Mouse (Mus musculus) adrenal gland, adult 18-20 months (tissue): ENCODE measurements around the gene Dnm3. TPM values are rescaled to one million over a fixed set of nuclear protein-coding genes. Genes with fewer than 3 reads are reported as not detected.

ENCODE experiments used
- DNase-seq, 2 experiments: peaks; one replicate each; pipeline ENCODE4 v3.0.0; 2021 to 2022; ENCODE audit warnings: low spot score in 2 of 2
- total RNA-seq, 2 experiments: library from RNA; stranded (reverse); gene quantifications; 1 replicate in 1 of 2; 2 replicates in 1 of 2; pipeline ENCODE4 v1.2.3; 2021

Dnm3 gene
- total RNA-seq, 2 experiments from 2014 or later = 8.6 to 15.4 TPM

GRCm38 (mm10) chr1:162126856-162127792 is 350.7 kb downstream of the Dnm3 start:
- no peak for DNase-seq

DNA sequence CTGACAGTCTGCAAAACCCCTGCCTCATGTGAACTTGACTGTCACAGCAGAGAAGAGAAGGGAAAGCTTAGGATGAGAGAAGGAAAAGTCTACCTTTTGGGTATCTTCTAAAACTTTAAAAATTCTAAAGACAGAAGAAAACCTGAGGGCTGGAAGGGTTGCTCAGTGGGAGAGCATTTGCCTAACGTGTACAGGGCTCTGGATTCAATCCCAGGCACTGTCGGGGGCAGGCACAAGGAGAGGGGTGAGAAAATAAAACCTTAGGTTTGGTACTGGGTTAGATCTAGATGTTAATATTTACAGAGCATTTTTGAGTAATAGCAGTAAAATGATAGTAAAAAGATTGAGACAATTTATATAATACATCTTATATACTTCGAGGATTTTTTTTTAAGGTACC is 353.4 kb downstream of the Dnm3 start:
- DNase-seq = no peak

DNA sequence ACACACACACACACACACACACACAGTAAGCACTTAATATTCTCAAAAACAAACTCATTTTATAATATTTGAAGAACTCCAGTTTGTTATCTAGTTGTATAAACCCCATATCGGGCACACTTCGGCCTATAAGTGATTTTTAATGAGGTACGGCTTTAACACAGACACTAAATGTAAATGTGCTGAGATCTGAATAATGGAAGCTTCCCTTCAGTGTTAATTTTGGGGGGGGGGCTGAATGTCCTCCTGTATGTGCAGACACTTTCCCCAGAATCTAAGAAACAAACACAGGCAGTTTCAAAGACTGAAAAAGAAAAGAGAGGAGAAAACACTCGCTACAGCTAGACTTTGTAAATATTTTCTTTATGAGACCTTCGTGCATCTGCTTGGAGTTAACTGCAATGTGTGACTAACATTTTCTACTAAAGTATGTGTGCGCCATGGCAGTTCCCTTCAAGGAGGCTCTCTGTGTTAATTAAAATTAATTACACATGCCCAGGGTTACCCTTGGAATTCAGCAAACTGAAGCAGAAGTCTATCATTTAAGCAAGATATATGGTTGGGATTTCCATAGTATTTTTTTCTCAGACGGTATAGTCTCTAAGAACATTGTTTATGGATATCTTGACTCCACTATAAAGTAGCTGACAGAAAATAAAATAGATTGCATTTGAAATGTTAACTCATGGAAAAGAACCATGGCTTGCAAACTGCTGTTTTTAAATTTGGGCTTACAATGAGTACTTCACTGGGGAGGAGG is 356.2 kb downstream of the Dnm3 start:
- DNase-seq = no peak

GRCm38 (mm10) chr1:162109437-162109813 is 368.4 kb downstream of the Dnm3 start:
- no peak for DNase-seq

DNA sequence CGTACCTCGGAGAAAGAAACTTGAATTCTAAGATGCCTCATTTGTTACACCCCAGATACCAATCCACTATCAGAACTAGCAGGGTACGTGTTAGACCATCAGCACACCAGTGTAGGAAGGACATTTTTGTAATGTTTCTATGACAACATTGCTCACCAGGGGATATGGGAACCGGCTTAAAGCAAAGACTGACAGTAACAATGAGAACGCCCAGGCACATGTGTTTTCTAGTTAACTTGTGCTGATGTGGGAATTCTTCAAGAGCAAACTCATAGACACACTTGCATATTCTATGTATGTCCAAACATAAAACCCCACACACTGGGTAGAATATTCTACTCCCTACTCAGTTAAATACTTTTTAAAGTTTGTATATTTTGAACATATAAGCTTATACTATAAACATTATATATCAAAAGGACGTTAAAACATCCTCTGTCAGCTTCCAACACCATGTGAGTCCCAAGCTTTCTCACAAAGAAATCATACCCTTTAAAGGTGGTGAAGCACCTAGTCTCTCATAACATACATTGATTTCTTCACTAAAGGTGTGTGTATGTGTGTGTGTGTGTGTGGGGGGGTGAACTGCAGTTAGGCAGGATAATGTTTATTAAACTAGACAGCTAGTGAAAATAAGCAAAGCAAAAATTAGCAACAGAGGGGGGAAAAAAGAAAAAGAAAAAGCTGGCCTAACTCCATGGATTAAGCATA is 369.0 kb downstream of the Dnm3 start:
- no peak for DNase-seq

GRCm38 (mm10) chr1:162108181-162108671 is 369.6 kb downstream of the Dnm3 start:
- DNase-seq = no peak

- no peak for DNase-seq
Measured at GRCm38 (mm10) chr1:162107011-162107606, 370.7 kb downstream of the Dnm3 start.

- DNase-seq = no peak
Measured at GRCm38 (mm10) chr1:162100961-162101830, 376.6 kb downstream of the Dnm3 start.

DNA sequence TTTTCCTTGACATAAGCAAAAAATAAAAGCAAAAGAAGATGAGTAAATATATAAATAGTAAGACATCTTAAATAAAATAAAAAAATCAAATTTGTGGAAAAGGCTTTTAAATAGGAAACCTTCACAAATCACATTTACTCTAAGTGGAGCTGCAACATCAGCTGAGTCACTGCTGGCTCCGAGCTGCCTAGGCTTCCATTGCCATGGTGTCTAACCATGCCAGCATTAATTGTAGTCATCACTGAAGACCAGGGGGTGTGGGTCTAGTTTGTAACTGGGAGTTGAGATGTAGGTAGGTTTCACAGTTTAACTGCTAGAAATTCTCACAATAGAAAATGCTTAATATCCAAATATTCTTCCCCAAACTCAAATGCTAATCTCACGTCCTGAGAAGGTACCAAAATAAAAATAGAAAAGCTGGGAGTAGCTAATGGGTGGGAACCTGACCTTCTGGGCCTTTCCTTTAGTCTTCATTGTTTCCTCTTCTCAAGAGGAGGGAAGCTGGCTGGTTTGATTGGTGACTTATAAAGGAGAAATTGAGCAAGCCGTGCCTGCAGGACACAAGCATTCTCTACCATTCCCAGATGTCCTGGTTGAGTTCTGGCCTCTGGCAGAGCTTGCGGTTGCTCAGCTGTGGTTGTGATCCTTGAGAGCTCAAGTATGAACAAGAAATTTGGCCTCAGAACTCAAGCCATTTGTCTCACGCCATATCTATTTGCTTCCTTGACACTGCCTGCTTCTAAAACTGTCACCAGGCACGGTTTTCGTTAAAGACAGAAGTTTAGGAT is 377.6 kb downstream of the Dnm3 start:
- no peak for DNase-seq

GRCm38 (mm10) chr1:162099203-162099602 is 378.6 kb downstream of the Dnm3 start:
- no peak for DNase-seq

DNA sequence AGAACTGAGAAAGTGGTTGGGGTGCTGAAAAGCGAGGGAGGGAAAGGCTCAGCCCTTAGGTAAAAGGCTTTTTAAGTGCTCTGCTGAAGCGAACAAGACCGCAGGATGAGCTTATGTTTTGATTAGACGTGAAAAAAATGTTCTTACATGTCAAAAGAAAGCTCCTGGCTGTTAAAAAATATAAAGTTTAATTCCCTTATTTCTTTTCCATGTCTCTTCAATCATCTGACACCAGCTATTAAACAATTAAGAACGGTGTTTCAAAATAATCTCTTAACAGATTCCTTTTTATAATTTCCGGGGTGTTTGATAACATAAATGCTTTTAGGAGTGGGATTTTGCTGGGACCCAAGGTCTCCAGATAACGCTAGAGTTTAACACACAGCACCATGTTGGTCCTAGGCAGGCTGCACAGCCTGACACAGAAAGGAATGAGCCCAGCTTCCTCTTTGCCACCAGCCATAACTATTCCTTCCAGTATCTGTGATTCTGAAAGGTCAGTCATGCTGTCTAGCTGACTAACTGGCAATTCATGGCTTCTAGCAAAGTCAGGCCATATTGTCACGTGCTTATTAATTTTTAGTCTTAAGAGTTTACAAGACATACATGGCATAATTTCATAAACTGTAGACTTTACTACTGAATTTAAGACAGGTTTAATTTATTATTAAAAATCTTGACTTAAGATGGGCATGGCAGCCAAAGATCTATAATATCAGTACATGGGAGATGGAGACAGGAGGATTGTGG is 383.1 kb downstream of the Dnm3 start:
- DNase-seq = no peak

DNA sequence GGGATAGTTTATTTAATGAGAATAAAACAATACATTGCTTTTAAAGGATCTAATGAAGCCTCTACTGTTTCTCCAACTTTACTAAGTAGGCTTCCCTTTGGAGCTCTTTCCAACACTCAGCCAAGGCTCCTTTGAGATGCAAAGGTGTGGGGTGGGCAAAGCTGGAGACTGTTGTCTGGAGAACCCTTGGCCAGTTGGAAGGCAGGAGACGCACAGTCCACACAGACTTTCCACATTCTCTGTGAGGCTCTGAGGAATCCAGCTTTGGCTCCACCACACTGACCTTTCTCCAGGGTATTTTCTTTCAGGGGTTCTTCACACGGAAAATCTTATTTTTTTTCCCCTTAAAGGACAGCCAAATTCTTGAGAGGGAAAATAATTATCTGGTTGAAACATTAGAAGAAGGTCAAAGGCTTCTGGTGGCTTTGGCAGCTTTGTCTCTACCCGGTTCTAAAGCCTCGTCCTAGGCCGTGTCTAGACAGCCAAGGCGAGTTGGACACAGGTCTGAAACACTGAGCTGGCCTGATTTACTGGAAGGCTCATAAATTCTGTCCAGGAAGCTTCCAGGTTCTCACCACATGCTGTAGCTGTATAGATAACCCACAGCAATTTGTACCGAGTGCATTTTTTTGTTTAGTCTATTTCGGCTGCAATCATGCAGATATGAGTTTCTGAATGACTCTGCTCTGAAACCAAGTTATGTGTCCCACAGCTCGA is 383.9 kb downstream of the Dnm3 start:
- DNase-seq = no peak

- no peak for DNase-seq
Measured at GRCm38 (mm10) chr1:162092899-162093659, 384.8 kb downstream of the Dnm3 start.

GRCm38 (mm10) chr1:162092401-162092800 is 385.4 kb downstream of the Dnm3 start:
- no peak for DNase-seq

GRCm38 (mm10) chr1:162083886-162084478 is 393.9 kb downstream of the Dnm3 start:
- DNase-seq = no peak

DNA sequence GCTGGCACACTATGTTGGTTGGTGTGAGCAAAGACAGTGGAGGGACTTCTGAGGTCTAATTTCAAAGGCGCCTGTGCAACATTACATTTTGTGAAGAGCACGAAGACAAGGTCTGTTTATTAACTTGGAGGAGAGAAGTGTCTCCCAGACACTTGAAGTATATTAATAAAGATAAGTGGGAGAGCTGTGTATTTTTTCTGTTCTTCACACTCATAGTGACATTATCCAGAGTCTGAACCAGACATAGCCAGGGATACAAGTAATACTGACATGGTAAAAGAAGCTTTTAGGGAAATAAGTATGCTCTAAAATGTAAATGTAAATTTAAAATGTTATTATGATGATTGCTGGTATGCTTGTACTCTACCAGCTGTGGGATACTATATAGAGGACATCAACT is 394.5 kb downstream of the Dnm3 start:
- DNase-seq = no peak

- DNase-seq = no peak
Measured at GRCm38 (mm10) chr1:162082711-162083110, 395.1 kb downstream of the Dnm3 start.
